Mouse (Mus musculus): ENCODE measurements at regions not wholly inside any gene's neighbourhood (a gene's known extent, or its start where the extent isn't known, plus 50 kb on each side); places are given as distances from the start of the nearest gene placed in this dataset.
A peak's percentile ranks its signal among the peaks of the same experiment; 100 is the strongest.

DNA sequence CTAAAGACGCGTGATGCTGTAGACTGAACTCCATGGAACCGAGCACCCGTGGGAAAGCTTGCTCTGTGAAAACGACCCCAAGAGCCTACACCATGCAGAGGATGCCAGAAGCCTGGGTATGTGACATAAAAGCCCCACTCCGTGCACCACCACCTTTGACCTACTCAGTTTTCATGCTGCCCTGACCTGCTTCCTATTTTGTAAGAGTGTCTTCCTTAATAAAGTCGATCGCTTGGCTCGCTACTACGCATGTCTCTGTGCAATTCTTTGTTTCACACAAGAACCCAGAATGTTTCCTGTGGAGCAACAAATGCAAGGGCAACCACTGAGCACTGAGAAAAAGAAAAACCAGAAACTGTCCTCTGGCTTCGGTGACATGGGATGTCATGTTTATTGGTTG is 60.5 kb downstream of the Sec61b start:
- DNase-seq (ENCODE audit: extremely low spot score in 1 of 2, low spot score in 1 of 2): no peak

DNA sequence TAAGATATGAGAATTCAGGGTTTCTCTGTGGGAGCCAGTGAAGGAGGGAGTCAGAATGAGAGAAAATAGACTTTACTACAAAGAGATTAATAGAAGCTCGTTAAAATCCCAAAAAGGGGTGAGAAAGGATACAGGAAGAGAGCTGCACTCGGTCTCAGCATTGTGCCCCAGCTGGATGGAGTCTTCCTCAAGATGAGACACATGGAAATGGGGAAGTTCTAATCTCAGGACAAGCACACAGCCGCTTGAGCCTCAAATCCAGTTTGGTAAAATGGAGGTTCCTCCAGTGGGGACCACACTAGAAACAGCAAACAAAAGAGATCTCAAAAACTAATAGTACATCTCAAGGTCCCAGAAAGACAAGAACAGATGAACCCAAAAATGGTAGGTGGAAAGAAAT is 93.2 kb downstream of the Sec61b start:
- no peak for DNase-seq (ENCODE audit: extremely low spot score in 1 of 2, low spot score in 1 of 2)

DNA sequence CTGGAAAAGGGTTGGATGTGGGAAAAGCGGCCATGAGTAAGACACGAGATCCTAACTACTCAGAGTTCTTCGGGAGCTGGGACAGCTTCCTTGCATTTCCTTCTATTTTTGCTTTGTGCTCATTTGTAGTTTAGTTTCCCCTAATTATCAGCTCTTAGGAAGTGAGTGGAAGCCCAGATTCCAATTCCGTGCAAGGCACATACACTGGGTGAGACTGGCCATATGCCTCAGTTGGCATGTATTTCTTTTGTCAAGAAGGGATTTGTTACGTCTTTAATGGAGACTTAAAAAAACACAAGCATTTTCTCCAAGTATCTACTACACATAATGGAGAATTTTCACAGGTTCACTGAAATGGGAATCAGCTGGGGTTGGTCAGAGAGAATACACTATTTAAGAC is 96.4 kb downstream of the Sec61b start:
- no peak for DNase-seq (ENCODE audit: extremely low spot score in 1 of 2, low spot score in 1 of 2)

- DNase-seq (ENCODE audit: extremely low spot score in 1 of 2, low spot score in 1 of 2): no peak
Observed at GRCm38 (mm10) chr4:47576011-47576410, 101.6 kb downstream of the Sec61b start.

- peak in 1 of 2 experiments; percentile 40 for DNase-seq (ENCODE audit: extremely low spot score in 1 of 2, low spot score in 1 of 2)
Observed at GRCm38 (mm10) chr4:47577490-47577889, 103.0 kb downstream of the Sec61b start.

DNA sequence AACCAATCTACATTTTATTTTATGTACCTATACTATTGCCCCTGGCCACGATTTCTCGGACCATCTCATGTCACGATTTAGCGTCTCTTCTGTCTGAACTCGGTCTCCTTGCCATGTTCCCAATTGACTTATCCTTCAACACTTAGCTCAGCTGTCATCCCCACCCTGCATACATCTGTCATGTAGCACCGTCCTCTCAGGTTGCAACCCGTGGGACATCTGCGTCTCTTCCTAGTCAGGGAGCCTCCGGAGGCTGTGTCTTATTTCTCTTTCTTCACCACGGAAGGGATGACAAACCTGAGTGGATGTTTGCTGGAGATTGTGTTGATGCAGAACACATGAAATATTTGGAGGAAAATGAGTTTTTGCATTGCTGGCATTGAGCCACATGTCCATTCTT is 104.2 kb downstream of the Sec61b start:
- DNase-seq (ENCODE audit: extremely low spot score in 1 of 2, low spot score in 1 of 2): no peak

GRCm38 (mm10) chr4:47580556-47580955 is 106.1 kb downstream of the Sec61b start:
- no peak for DNase-seq (ENCODE audit: extremely low spot score in 1 of 2, low spot score in 1 of 2)

GRCm38 (mm10) chr4:47587256-47587655 is 112.8 kb downstream of the Sec61b start:
- DNase-seq (ENCODE audit: extremely low spot score in 1 of 2, low spot score in 1 of 2): no peak

DNA sequence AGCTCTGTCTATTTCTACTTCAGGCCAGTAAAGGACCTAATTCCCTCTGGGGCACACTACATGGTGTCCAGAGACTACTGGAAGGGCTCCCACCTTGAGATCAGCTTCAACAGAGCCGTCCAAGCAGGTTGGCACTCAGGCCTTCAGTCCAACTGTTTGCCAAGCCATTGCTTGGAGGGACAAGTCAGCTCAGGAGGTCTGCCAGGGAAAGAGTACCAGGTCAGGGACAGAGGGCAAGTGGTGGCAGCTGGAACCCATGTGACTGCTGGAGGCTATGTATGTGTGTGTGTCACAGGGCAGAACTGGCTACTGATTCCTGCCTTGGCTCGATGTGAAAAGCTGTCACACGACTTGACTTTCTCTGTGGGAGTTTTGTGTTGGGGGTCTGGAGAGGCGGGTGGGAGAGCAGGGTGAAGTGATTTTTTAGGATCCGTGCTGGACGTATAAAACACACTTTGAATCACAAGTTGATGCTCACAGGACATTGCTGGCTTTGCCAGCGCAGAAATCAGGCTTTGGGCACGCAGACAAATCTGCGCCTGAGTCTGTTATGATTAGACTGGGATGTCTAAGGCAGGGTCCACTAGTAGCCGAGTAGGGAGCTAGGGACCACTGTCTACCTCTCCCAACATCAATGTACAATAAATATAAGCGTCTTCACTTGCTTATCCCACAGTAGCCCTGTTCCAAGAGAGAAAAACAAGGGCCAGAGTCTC is 118.0 kb downstream of the Sec61b start:
- DNase-seq (ENCODE audit: extremely low spot score in 1 of 2, low spot score in 1 of 2): no peak

GRCm38 (mm10) chr4:47593155-47593554 is 118.7 kb downstream of the Sec61b start:
- DNase-seq (ENCODE audit: extremely low spot score in 1 of 2, low spot score in 1 of 2): no peak

DNA sequence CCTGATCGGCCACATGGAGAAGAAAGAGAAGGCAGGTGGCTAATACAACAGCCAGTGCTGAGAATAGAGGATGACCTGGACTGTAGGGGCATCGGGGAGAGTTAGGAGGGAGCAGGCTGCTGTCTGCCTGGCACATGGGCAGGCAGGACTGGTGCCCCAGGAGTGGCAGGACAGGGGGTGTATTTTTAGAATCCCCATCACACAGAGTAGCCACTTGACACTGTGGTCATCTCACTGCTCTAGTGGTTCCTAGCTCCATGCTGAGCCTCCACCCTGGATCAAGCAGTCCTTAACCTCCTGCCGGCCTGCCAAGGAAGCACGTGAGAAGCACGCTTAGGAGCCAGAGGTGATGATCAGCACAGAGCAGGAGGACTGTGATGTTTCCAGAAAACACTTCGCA is 119.7 kb downstream of the Sec61b start:
- DNase-seq (ENCODE audit: extremely low spot score in 1 of 2, low spot score in 1 of 2): no peak

GRCm38 (mm10) chr4:47595841-47596240 is 121.4 kb downstream of the Sec61b start:
- no peak for DNase-seq (ENCODE audit: extremely low spot score in 1 of 2, low spot score in 1 of 2)

DNA sequence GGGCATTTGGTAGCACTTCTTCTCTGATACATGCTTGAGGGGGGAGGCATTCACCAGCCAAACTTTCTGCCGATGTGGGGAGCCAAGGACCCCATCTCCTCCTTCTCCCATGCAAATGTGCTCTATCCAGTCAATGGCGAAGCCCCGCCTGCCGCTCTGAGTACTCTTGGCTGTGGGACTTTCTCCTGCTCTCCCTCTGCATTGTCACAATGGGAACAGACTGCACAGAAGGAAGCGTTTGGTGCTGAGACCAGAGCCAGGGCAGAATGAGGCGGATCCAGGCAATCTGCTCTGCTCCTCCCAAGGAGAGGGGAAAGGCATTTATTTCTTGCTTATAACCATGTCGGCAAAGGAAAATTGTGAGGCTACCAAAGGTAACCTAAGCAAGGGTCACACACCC is 123.1 kb downstream of the Sec61b start:
- DNase-seq (ENCODE audit: extremely low spot score in 1 of 2, low spot score in 1 of 2): peak in 1 of 2 experiments; percentile 30

DNA sequence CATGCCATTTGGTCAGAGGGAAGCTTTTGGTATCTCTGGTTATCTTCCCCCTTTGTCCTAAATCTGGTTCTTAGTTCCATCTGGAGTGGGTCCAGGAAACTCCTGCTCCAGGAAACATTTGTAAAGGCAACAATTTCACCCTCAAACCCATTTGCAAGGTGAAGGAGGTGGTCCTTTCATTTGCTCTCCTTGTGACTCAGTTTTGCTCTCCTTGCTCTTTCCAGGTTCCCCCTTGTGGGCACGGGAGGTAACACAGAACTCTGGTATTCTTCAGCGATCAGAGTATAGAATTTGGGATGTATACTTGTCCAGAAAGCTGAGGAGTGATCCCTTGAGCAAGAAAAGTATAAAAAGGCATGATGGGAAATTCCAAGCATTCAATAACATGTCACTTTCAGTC is 123.8 kb downstream of the Sec61b start:
- DNase-seq (ENCODE audit: extremely low spot score in 1 of 2, low spot score in 1 of 2): peak in 1 of 2 experiments; percentile 49

- DNase-seq (ENCODE audit: extremely low spot score in 1 of 2, low spot score in 1 of 2): no peak
Observed at GRCm38 (mm10) chr4:47601301-47602070, 127.0 kb downstream of the Sec61b start.

- DNase-seq (ENCODE audit: extremely low spot score in 1 of 2, low spot score in 1 of 2): no peak
Observed at GRCm38 (mm10) chr4:47603378-47603777, 128.9 kb downstream of the Sec61b start.

GRCm38 (mm10) chr4:47603847-47604397 is 129.5 kb downstream of the Sec61b start:
- no peak for DNase-seq (ENCODE audit: extremely low spot score in 1 of 2, low spot score in 1 of 2)

DNA sequence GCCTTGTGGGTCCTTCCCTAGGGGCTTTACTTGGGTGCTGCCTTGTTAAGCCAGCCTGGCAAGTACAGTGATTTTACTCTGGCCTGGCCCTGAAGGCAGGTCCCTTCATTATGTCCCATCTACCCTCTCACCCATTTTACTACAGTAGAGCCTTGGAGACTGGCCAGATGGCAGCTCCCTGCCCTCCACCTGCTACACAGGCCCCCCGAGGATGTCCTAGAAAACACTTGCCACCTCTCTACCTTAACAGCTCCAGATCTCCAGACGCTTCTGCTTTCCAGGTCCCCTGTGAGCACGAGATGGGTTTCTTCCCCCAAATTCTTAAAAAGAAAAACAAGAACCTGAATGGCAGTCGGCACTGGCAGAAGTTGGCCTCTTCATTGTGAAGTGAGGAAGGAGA is 131.2 kb downstream of the Sec61b start:
- DNase-seq (ENCODE audit: extremely low spot score in 1 of 2, low spot score in 1 of 2): no peak

GRCm38 (mm10) chr4:47608673-47609072 is 134.2 kb downstream of the Sec61b start:
- peak; percentile 74 to 78 for DNase-seq (ENCODE audit: extremely low spot score in 1 of 2, low spot score in 1 of 2)

DNA sequence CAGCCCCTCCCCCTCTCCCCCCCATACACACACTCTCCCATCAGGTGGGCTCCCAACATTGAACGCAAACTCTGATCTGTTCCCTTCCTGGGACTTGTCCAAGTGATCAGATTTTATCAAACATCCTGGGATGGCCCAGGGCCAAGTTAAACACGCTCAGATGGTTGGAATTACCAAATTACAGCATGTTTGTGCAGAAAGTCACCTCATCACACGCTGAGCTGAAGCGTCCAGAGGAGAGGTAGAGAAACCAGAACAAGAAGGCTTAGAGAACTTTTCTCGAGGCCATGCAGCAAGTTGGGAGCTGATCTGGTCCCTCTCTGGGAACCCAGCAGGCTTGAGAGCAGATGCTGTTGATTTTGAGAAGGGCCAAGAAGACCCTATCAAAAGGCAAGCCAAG is 136.5 kb downstream of the Sec61b start:
- no peak for DNase-seq (ENCODE audit: extremely low spot score in 1 of 2, low spot score in 1 of 2)

DNA sequence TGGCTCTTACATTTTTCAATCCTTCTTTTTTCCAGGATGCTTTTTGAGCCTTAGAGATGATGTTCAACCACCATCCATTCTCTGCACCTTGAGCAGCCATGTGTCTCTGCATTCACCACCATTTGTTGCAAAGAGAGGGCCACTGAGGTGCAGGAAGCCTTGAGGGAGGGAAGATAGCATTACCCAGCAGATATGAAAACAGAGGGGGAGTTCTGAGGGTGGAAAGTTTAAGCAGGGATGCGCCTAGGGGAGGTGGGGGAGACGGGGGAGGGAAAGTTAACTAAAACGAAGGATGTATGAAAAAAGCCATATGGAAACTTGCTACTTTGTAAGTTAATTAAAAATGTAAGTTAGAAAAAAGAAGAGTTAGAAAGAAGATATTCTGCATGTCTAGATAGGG is 142.1 kb downstream of the Sec61b start:
- DNase-seq (ENCODE audit: extremely low spot score in 1 of 2, low spot score in 1 of 2): no peak

DNA sequence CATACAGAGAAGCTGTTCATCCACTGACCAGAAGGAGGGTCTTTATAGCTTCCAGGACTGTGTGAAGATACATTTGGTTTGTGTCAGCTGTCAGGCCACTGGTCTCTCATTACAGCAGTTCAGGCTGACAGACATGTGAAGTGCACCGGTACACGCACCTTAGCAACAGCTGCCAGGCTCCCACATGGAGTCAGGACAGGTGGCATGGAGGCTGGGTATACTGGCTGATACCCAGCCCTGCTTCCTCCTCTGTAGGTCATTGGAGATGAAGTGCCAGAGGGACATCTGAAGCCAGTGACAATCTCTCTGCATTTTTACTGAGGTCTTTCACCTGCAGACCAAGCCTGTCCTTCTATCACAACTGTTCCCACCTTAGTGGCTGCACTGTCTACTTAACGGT is 146.2 kb downstream of the Sec61b start:
- DNase-seq (ENCODE audit: extremely low spot score in 1 of 2, low spot score in 1 of 2): no peak
